Mouse (Mus musculus) ovary, postnatal 10 days (tissue): ENCODE results near the gene Carnmt1.
A peak's percentile ranks its signal among the peaks of the same experiment; 100 is the strongest.

Source experiments
- DNase-seq: peaks from one replicate; pipeline ENCODE4 v3.0.0; 2022; ENCODE audit warnings: low spot score

The Carnmt1 gene

DNA sequence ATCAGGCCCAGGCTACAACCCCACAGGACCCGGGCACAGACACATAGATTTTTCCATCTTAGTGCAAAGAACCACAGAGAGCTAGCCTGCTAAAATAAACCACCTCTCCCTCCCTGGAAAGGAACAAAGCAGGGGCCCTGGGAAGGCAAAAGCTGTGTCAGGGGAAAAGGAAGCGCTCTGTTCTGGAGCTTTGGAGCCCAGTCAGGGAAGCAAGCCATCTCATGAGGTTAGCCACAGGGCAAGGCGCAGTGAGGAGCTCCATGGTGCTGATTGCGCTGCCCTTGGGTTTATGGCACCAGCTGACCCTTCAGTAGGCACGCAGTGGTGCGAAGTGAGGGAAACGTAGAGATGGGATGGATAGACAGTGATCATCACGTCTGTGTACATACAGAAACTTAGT is 16.2 kb upstream of the Carnmt1 start:
- DNase-seq: no peak

DNA sequence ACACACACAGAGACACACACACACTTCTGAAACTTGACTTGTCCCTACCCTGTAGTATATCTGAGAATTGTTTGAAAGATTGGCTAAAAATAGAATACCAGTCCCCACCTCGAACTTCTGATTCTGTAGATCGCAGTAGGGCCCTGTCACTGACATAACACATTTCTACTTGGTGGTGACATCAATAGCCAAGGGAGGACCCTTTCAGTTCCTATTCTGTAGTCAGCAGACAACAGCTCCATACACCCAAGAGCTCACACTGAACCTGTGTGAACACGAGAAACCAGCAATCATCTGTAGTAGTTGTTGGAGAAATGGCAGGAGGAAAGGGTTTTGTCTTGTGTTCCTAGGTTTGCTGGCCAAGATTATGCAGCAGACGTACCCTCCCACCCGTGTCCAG is 15.6 kb upstream of the Carnmt1 start:
- DNase-seq: no peak

DNA sequence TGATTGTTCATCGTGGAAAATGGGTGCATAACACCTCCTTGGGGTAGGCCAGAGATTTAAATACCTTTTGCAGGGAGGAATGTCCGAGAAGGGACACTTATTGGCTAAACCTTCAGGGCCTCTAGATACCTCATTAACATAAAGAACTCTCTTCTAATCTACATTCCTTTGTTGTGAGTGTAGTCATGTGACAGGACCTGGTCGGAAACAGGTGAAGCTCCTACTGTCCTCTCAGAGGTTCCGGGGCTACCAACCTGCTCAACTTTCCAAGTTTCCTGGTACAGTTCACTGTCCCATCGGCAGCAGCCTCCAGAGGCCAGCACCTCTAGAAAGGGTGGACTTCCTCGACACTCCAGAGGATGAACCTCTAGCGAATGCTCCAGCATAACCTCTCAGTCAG is 14.6 kb upstream of the Carnmt1 start:
- no peak for DNase-seq

DNA sequence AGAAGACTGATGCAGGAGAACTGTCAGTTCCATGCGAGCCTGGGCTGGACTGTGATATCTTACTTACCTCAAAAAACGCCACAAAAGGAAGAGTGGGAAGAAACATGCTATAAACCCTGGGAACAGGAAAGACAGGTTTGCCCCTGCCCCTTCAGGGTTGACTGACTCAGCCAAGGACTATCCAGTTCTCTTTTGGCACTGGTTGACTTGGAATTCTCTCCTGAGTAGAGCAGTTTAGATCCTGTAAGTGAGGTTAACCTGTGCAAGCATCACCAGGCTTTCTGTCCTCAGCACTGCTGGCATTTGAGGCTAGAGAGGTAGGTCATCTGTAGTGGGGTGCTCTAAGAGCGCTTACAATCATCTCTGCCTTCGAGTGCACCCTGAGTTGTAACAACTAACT is 12.1 kb upstream of the Carnmt1 start:
- no peak for DNase-seq

- no peak for DNase-seq
Observed at GRCm38 (mm10) chr19:18659349-18659748, 11.2 kb upstream of the Carnmt1 start.

DNA sequence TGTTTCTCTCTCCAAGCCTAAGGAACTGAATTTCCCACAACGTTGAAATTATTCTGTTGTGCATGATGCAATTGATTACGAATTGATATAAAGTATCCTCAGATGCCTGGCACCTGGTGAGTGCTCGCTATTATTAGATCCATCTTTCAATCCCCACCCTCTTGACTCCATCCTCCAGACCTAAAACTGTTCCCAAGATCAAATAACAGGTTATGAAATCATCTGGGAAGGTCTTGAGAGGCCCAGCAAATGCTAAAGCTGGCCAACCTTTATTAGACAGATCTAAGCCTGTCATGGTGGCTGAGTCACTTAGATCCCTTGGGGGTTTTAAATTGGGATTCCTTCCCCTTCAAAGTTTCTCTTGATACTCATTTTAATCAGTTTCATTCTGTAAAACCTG is 10.1 kb upstream of the Carnmt1 start:
- DNase-seq: no peak

DNA sequence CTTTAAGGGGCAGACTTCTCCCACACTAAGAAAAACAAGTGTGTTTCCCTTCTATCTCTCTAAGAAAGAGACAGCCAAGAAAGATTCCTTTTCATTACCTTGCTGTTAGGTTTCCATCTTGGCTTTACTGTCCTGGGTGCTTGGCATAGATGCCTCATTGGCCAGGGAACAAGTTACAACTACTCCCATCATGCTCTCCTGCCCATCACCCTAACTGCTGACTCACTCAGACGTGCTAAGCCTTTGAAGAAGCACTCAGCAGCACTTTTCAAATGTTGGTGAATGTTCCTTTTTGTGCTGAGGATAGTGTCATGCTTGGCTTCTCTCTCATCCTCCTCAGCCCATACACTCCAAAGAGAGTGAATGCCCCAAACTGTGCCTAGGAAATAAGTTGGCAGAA is 8.9 kb upstream of the Carnmt1 start:
- DNase-seq: no peak

- no peak for DNase-seq
Observed at GRCm38 (mm10) chr19:18663904-18664303, 6.7 kb upstream of the Carnmt1 start.

DNA sequence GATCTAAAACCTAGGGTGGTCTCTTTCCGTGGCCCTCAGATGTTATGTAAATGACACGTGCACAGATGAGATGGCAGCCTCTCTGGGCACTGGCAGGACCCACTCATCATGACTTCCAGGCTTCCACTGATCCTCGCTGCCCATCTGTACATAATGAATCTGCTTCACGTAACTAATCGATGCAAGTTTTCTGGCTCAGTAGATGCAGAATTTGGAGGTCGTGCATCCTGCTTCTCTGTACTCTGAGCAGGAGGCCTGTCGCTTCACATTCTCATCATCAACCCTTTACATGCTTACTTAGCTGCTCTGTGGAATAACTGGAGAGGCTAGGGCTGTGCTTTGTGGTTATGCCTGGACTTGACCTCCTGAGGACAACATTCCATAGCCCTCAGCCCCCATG is 3.6 kb upstream of the Carnmt1 start:
- no peak for DNase-seq

DNA sequence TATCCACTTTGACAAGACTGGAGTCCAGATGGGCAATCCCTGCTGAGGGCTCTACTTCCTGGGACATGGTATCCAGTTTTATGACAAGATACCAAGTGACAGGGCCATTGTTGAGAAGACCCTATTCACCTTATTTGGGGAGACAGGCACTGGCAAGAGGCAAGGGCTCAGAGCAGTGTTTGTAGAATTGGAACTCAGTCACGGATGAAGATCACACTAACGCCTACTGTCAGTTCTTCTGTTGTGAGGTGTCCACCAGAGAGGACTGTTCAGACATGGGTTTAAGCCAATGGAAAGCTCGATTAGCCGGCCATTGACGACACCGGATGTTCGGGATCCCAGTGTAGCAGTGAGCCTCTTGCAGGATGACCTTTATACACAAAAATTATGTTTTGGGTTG is 1.0 kb upstream of the Carnmt1 start:
- DNase-seq: no peak

DNA sequence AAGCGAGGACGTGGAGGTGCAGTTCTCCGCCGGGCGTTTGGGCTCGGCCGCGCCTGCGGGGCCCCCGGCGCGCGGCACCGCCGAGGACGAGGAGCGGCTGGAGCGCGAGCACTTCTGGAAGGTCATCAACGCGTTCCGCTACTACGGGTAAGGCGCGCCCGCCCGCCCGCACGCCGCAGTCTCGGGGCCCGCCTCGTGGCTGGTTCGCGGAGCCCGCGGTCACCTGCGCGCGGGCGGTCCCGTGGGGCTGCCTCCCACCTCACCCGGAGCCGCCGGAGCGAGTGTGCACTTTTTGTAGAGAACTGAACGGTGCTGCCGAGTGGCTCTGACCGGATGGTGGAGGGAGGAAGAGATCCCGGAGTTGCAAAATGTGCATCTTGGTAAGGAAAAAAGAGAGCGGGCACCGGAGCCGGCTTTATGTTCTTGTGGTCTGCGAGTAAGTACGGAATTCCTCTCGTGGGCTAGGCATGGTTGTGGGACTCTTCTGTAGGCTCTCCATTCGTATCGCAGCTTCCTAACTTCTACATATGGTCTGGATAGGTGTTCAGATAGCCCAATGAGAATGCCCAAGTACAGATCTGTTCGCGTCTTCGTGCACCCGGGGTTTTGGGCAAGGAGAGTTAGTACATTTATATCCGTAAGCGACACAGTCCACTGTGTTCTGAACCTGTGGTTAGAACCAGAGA is 635 bp downstream of the Carnmt1 start:
- DNase-seq: peak; percentile 29

DNA sequence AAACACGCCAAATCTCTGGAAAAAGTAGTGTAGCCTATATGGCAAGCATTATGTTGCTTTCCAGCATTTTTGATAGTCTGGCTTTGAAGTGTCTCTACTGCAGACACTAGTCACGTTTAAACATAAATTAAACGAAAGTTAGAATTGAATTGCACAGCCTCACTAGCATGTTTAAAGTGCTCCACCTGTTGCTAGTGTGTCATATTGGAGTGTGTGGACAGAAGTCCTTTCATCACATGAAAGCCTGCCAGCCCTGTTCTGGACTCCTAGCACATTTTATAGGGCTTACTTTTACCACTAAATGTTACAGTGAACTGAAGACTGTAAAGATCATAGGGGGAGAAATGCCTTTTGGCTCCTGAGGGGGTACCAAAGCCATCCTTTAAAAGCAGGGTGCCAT is 1.9 kb downstream of the Carnmt1 start:
- DNase-seq: no peak

GRCm38 (mm10) chr19:18673116-18673515 is 2.6 kb downstream of the Carnmt1 start:
- no peak for DNase-seq

DNA sequence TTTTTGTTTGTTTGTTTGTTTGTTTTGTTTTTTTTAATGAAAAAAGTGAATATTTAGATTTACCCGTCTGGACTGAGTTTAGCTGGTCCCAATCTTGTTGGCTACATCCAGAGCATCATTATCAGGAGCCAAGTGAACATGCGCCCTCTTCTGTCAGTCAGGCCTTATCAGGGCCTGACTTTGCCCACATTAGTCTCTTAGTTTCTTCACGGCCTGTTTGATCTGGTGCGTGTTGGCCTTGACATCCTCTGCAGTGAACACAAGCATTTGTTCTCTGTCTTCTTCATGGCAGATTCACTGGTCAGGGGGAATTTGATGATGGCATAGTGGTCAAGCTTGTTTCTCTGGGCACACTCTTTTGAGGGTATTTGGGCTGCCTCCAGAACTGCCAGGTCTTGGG is 11.6 kb downstream of the Carnmt1 start:
- DNase-seq: no peak

DNA sequence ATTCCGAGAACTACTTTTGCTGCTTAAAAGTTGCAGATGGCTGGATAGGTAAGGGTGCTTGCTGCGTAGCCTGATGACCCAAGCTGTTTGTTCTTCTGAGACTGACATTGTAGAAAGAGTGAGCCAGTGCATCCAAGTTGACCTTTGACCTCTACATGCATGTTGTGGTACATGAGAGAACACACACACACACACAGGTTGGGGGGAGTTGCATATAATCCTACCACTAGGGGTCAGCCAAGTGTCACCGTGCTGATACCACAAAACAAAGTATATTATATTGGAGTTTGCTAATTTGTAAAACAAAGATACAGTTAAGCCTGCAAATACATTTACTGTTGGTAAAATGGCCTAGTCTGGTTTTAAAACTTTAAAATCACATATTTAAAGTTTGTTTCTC is 17.0 kb downstream of the Carnmt1 start:
- no peak for DNase-seq

- DNase-seq: no peak
Observed at GRCm38 (mm10) chr19:18692176-18692575, 21.6 kb downstream of the Carnmt1 start.

GRCm38 (mm10) chr19:18692768-18693167 is 22.2 kb downstream of the Carnmt1 start:
- DNase-seq: no peak

DNA sequence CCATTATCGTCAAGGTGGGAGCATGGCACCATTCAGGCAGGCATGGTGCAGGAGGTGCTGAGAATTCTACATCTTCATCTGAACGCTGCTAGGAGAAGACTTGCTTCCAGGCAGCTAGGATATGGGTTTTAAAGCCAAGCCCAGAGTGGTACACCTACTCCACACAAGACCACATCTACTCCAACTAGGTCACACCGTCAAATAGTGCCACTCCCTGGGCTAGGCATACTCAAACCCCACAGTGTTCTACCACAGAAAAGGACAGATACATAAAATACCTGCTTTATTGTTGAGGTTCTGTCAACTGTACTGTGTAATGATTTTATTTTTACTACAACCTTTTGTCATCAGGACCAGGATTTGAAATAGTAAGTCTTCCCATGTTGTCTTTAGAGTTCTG is 24.6 kb downstream of the Carnmt1 start:
- no peak for DNase-seq

DNA sequence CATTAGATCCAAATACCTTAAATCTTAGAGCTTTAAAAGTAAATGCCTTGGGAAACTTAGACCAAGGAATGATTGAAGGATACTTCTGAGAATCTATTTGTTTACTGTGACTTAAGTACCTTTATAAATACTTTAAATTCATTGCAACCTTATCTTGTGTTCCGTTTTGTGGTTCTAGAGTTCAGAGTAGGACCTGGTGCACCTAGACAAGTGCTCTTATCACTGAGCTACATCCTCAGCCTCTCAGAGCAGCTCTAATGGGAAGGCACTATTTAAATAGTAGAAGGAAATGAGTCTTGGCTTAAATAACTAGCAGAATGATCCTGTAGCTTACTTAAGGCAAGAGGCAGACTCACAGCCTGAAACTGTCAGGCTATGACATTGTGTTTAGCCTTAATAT is 25.0 kb downstream of the Carnmt1 start:
- DNase-seq: no peak

- no peak for DNase-seq
Observed at GRCm38 (mm10) chr19:18708101-18708500, 37.5 kb downstream of the Carnmt1 start.

- DNase-seq: no peak
Observed at GRCm38 (mm10) chr19:18710903-18711302, 40.3 kb downstream of the Carnmt1 start.

DNA sequence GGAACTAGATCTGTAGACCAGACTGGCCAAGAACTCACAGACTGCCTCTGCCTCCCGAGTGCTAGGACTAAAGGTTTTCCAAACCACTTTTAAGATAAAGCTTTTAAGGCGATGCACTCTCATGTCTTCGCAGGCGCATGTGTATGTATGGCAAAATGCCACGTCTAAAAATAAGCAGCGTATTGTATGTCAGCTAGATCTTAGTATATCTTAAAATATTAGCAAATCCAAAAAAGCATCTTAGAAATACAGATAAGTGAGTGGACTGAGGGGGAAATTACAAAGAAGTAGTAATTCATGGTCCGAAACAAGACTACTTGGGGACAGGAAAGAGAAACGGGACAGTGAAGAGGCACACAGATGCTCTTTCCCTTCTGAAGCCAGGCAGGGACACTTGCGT is 41.0 kb downstream of the Carnmt1 start:
- DNase-seq: no peak

DNA sequence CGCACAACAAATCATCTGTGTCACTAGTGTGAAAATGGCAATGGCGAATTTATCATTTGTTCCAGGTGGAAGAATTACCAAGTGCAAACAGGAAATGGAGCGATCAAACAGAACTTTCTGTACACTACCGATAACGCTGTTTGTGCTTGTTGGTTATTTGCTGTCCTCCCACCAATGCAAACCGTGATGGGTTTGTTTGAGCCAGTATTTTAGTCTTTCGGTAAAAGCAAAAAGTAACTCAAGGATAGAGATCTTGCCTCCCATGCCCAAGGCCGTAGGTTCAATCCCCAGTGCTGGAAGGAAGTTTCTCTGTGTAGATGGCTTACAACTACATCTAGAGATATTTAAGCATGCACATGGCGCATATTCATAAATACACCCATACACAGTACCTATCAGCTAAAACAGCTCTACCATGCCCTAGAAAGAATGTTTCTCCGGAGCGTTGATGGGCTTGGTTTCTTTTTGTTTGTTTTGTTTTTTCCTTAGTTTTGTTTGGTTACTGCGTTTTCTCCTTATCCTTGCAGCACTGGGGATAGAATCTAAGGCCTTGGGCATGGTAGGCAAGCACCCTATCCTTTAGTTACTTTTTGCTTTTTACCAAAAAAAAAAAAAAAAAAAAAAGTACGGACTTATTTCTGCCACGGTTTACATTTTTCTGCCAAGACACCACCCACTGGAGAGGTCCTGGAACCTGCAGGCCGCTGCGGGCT is 41.7 kb downstream of the Carnmt1 start:
- no peak for DNase-seq

GRCm38 (mm10) chr19:18712866-18713300 is 42.3 kb downstream of the Carnmt1 start, which contains the start of gene D030056L22Rik:
TSS of gene D030056L22Rik (plus strand) at chr19:18713193.
- DNase-seq: peak; percentile 93
